Mouse (Mus musculus) kidney, adult 2 months (tissue): ENCODE measurements around the gene Zdhhc17.

Experiments
- CTCF ChIP-seq: fragments of 200-500 bp; conservative IDR thresholded peaks from 2 replicates; pipeline ENCODE4 v1.5.1; 2011; ENCODE audit warnings: low read depth, mild to moderate bottlenecking, control low read depth, low read length, moderate library complexity, mixed read lengths; ENCODE audit not compliant: insufficient read depth, insufficient read length
- POLR2A ChIP-seq: fragments of 200-500 bp; IDR thresholded peaks from one replicate; pipeline ENCODE4 v1.6.1; 2011; ENCODE audit warnings: low read depth, low read length, control low read depth

DNA sequence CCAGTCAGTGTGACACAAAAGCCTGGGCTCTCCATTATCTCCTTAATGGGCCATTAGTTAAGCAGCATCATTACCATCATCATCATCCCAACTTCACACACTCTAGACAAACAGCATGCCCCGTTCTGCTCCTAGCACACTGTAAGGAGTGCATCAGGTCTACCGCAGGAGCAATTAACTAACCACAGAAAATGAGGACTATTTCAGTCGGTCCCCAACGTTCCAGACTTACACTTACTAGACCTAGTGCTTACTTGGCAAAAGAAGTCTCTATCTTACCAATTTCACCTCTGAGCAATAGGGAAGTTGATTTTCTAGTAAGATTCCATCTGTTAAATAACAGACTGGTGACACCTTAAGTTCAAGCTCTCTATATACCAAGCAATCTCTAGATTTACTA lies 2.3 kb downstream of the Zdhhc17 start:
- TF ChIP-seq CTCF = no peak
- TF ChIP-seq POLR2A = no peak
